Mouse (Mus musculus): ENCODE measurements around the gene Jak3. TPM values are rescaled to one million over a fixed set of nuclear protein-coding genes. Genes with fewer than 3 reads are reported as not detected.

Jak3 gene
- polyA plus RNA-seq, 1 experiment from 2014 or later: 9.1 TPM

Small RNAs within 50 kb of the gene (microRNA-seq; reads per million reads assigned to microRNA genes)
- gene Mir6769b: not detected

Other genes starting within 250 kb of the Jak3 start
- gene Abhd8, start 212.6 kb upstream of the Jak3 start, polyA plus RNA-seq (2015; fragmentation: Nextera tagmentation; extraction: Ambion mirVana): 36.7 and 37.8 TPM in 2 replicates
- gene Mrpl34, start 211.3 kb upstream of the Jak3 start, polyA plus RNA-seq (2015; fragmentation: Nextera tagmentation; extraction: Ambion mirVana): 136 and 151 TPM in 2 replicates
- 91.9 and 96.3 TPM in 2 replicates for gene Dda1, start 207.1 kb upstream of the Jak3 start, polyA plus RNA-seq (2015; fragmentation: Nextera tagmentation; extraction: Ambion mirVana)
- 0.79 and 1.0 TPM in 2 replicates for gene Ano8, start 190.3 kb upstream of the Jak3 start, polyA plus RNA-seq (2015; fragmentation: Nextera tagmentation; extraction: Ambion mirVana)
- gene Gtpbp3, start 188.2 kb upstream of the Jak3 start, polyA plus RNA-seq (2015; fragmentation: Nextera tagmentation; extraction: Ambion mirVana): 16.1 and 17.4 TPM in 2 replicates
- gene Plvap, start 164.5 kb upstream of the Jak3 start, polyA plus RNA-seq (2015; fragmentation: Nextera tagmentation; extraction: Ambion mirVana): 130 and 145 TPM in 2 replicates
- gene Ccdc194, start 150.6 kb upstream of the Jak3 start, polyA plus RNA-seq (2015; fragmentation: Nextera tagmentation; extraction: Ambion mirVana): 0.23 and 0.58 TPM in 2 replicates
- 50.4 and 51.1 TPM in 2 replicates for gene Bst2, start 138.8 kb upstream of the Jak3 start, polyA plus RNA-seq (2015; fragmentation: Nextera tagmentation; extraction: Ambion mirVana)
- gene Mvb12a, start 133.4 kb upstream of the Jak3 start, polyA plus RNA-seq (2015; fragmentation: Nextera tagmentation; extraction: Ambion mirVana): 96.3 and 99.5 TPM in 2 replicates
- gene Tmem221, start 117.4 kb upstream of the Jak3 start, polyA plus RNA-seq (2015; fragmentation: Nextera tagmentation; extraction: Ambion mirVana): 4.4 and 4.5 TPM in 2 replicates
- 0.10 TPM in 1 of 2 replicates, not detected in the other for gene Nxnl1, start 109.7 kb upstream of the Jak3 start, polyA plus RNA-seq (2015; fragmentation: Nextera tagmentation; extraction: Ambion mirVana)
- 38.4 and 39.5 TPM in 2 replicates for gene Slc27a1, start 107.4 kb upstream of the Jak3 start, polyA plus RNA-seq (2015; fragmentation: Nextera tagmentation; extraction: Ambion mirVana)
- gene Pgls, start 84.1 kb upstream of the Jak3 start, polyA plus RNA-seq (2015; fragmentation: Nextera tagmentation; extraction: Ambion mirVana): 202 and 218 TPM in 2 replicates
- 2.7 and 3.7 TPM in 2 replicates for gene Fam129c, start 78.6 kb upstream of the Jak3 start, polyA plus RNA-seq (2015; fragmentation: Nextera tagmentation; extraction: Ambion mirVana)
- 70.3 and 72.9 TPM in 2 replicates for gene Colgalt1, start 65.3 kb upstream of the Jak3 start, polyA plus RNA-seq (2015; fragmentation: Nextera tagmentation; extraction: Ambion mirVana)
- 0.67 and 0.68 TPM in 2 replicates for gene Unc13a, start 4.5 kb upstream of the Jak3 start, polyA plus RNA-seq (2015; fragmentation: Nextera tagmentation; extraction: Ambion mirVana)
- gene Insl3, start 12.9 kb downstream of the Jak3 start, polyA plus RNA-seq (2015; fragmentation: Nextera tagmentation; extraction: Ambion mirVana): 1.4 and 1.5 TPM in 2 replicates
- gene B3gnt3, start 25.5 kb downstream of the Jak3 start, polyA plus RNA-seq (2015; fragmentation: Nextera tagmentation; extraction: Ambion mirVana): 4.4 and 4.6 TPM in 2 replicates
- 6.5 and 8.0 TPM in 2 replicates for gene Fcho1, start 49.4 kb downstream of the Jak3 start, polyA plus RNA-seq (2015; fragmentation: Nextera tagmentation; extraction: Ambion mirVana)
- gene Zfp709, start 205.7 kb downstream of the Jak3 start, polyA plus RNA-seq (2015; fragmentation: Nextera tagmentation; extraction: Ambion mirVana): 6.2 and 7.2 TPM in 2 replicates
- 5.4 and 6.0 TPM in 2 replicates for gene Zfp882, start 232.3 kb downstream of the Jak3 start, polyA plus RNA-seq (2015; fragmentation: Nextera tagmentation; extraction: Ambion mirVana)
- 22.0 and 24.6 TPM in 2 replicates for gene Zfp617, start 232.3 kb downstream of the Jak3 start, polyA plus RNA-seq (2015; fragmentation: Nextera tagmentation; extraction: Ambion mirVana)